In genomic region chr9:121895392-121895993, GRCm38 (mm10) we compare ENCODE assay signal across 18 mouse cellular contexts. TPM values are rescaled to one million over a fixed set of nuclear protein-coding genes. Genes with fewer than 3 reads are reported as not detected.
DNase-seq lines count a peak whose midpoint lies in the region; ATAC-seq and TF ChIP-seq lines count a peak whose summit lies in the region.
"Had no signal": no experiment of that assay in that cellular context is flagged by ENCODE, and none has a peak within 500 bp of the region (broad histone marks: within the 10 kb centered on the region; RNA-seq: fewer than 3 reads in every experiment).

No protein-coding gene starts in this region.

- no peaks in the 10 kb centered on the region for H3K27me3 ChIP-seq in kidney, postnatal 0 days (ENCODE audit: insufficient read depth, low read length)
- H3K27me3 ChIP-seq in kidney, adult 2 months (replicated peaks; ENCODE audit: control insufficient read depth, insufficient read depth, low read length) = no peaks in the 10 kb centered on the region
- H3K27me3 ChIP-seq: limb, embryonic 15.5 days; midbrain, embryonic 13.5 days had no signal

- H3K9me3 ChIP-seq in kidney, postnatal 0 days (replicated peaks; ENCODE audit: low read length) = no peaks in the 10 kb centered on the region
- H3K9me3 ChIP-seq: limb, embryonic 15.5 days; midbrain, embryonic 13.5 days had no signal

- H3K36me3 ChIP-seq in kidney, postnatal 0 days (ENCODE audit: insufficient read depth, low read length) = no peaks in the 10 kb centered on the region
- no peaks in the 10 kb centered on the region for H3K36me3 ChIP-seq in kidney, adult 2 months (ENCODE audit: control insufficient read depth, insufficient read depth, low read length)
- H3K36me3 ChIP-seq: limb, embryonic 15.5 days; midbrain, embryonic 13.5 days had no signal

- no peak for TF ChIP-seq CTCF in kidney, postnatal 0 days (IDR thresholded peaks at IDR 0.05; ENCODE audit: low read depth)
- no peak for TF ChIP-seq CTCF in kidney, adult 2 months (conservative IDR thresholded peaks at IDR 0.05; ENCODE audit: insufficient read depth, insufficient read length, low read depth, low read length)

- H3K4me1 ChIP-seq in kidney, postnatal 0 days (replicated peaks; ENCODE audit: insufficient read depth, low read length) = 0 out of 2 replicates have a peak, but pooled peaks cover 3% of the 10 kb centered on the region
- no peaks in the 10 kb centered on the region for H3K4me1 ChIP-seq in kidney, adult 2 months (ENCODE audit: control insufficient read depth, insufficient read depth, low read length)
- H3K4me1 ChIP-seq: midbrain, embryonic 13.5 days had no signal

- H3K27ac ChIP-seq in kidney, postnatal 0 days = no peak overlapping the region
- H3K27ac ChIP-seq in kidney, adult 2 months (ENCODE audit: insufficient read depth, low read depth, low read length) = no peak overlapping the region
- H3K27ac ChIP-seq: limb, embryonic 15.5 days; macrophage; midbrain, embryonic 13.5 days had no signal

- DNase-seq in kidney, postnatal 0 days (ENCODE audit: low spot score) = peak; percentile 60
- no peak for DNase-seq in kidney, adult 2 months
- DNase-seq in urinary bladder, postnatal 10 days (ENCODE audit: low spot score) = peak; percentile 6
- DNase-seq in urinary bladder, postnatal 14 days (ENCODE audit: low spot score) = no peak
- DNase-seq in lung, postnatal 10 days = peak; percentile 80
- DNase-seq in yolk sac, embryonic 10.5 days (ENCODE audit: low spot score) = no peak
- DNase-seq: cerebellum, adult 9-10 months had no signal

- no peak overlapping the region for H3K4me2 ChIP-seq in kidney, postnatal 0 days (ENCODE audit: low read length)
- H3K4me2 ChIP-seq: limb, embryonic 15.5 days; midbrain, embryonic 13.5 days had no signal

- no peak for TF ChIP-seq POLR2A in kidney, adult 2 months (IDR thresholded peaks at IDR 0.05; ENCODE audit: low read depth, low read length)

- H3K4me3 ChIP-seq in kidney, postnatal 0 days (replicated peaks; ENCODE audit: low read depth, low read length) = no peak overlapping the region
- no peak overlapping the region for H3K4me3 ChIP-seq in kidney, adult 2 months (ENCODE audit: insufficient read depth, low read depth, low read length)
- H3K4me3 ChIP-seq: limb, embryonic 15.5 days; midbrain, embryonic 13.5 days had no signal

- no peak overlapping the region for H3K9ac ChIP-seq in kidney, postnatal 0 days (ENCODE audit: low read depth, low read length)
- H3K9ac ChIP-seq: limb, embryonic 15.5 days; midbrain, embryonic 13.5 days had no signal

- ATAC-seq in kidney, postnatal 0 days (replicated peaks; ENCODE audit: low FRiP score, low read depth) = 0 out of 2 replicates have a peak, but pooled peaks have one; percentile 29
- ATAC-seq in monocyte, adult 5-6 weeks (replicated peaks; ENCODE audit: insufficient number of reproducible peaks, low FRiP score, low TSS enrichment, poor library complexity, severe bottlenecking) = no peak
- ATAC-seq: activated CD4-positive, CD25-positive, alpha-beta regulatory T cell, adult 4 months; CD4-positive, CD25-positive, alpha-beta regulatory T cell, adult 4 months; forebrain, embryonic 16.5 days; midbrain, embryonic 13.5 days had no signal

- WGBS in kidney, postnatal 0 days = 46% methylated on average over 7 of the region's 7 CpGs
- 58% methylated on average over 7 of the region's 7 CpGs for WGBS in kidney, adult 2 months

RNA-seq across cellular contexts. Expression of gene Ackr2, which starts 2.7 kb away (rescaled TPM):
- polyA plus RNA-seq in kidney, postnatal 0 days (2015; fragmentation: Nextera tagmentation; extraction: Ambion mirVana) = 0.79 and 0.97 TPM in 2 replicates
- 0.94 and 1.1 TPM in 2 replicates for polyA plus RNA-seq in kidney, adult 2 months (2012; rRNA removed)
- total RNA-seq in monocyte, adult 5-6 weeks (2017) = 0.29 to 4.3 TPM (median 3.2 TPM) in 3 replicates
- polyA plus RNA-seq: activated CD4-positive, CD25-positive, alpha-beta regulatory T cell, adult 4 months; CD4-positive, CD25-positive, alpha-beta regulatory T cell, adult 4 months; macrophage had no signal

RNA-seq across cellular contexts. Expression of gene Cyp8b1, which starts 20.6 kb away (rescaled TPM):
- not detected in 2 replicates for polyA plus RNA-seq in kidney, postnatal 0 days (2015; fragmentation: Nextera tagmentation; extraction: Ambion mirVana)
- 0.16 and 0.39 TPM in 2 replicates for polyA plus RNA-seq in kidney, adult 2 months (2012; rRNA removed)
- total RNA-seq in monocyte, adult 5-6 weeks (2017) = not detected in 3 replicates
- total RNA-seq: layer of hippocampus, adult 8-10 months had no signal
- polyA plus RNA-seq: activated CD4-positive, CD25-positive, alpha-beta regulatory T cell, adult 4 months; CD4-positive, CD25-positive, alpha-beta regulatory T cell, adult 4 months; forebrain, embryonic 16.5 days; hindbrain, embryonic 11.5 days; intestine, embryonic 14.5 days; limb, embryonic 15.5 days; macrophage; midbrain, embryonic 13.5 days; neural tube, embryonic 11.5 days had no signal

RNA-seq across cellular contexts. Expression of gene Higd1a, which starts 37.3 kb away (rescaled TPM):
- polyA plus RNA-seq in kidney, postnatal 0 days (2015; fragmentation: Nextera tagmentation; extraction: Ambion mirVana) = 148 and 151 TPM in 2 replicates
- 22.7 and 36.6 TPM in 2 replicates for polyA plus RNA-seq in kidney, adult 2 months (2012; rRNA removed)
- total RNA-seq in monocyte, adult 5-6 weeks (2017) = 32.4 to 39.0 TPM (median 35.7 TPM) in 3 replicates

RNA-seq across cellular contexts. Expression of gene Fam198a, which starts 55.3 kb away (rescaled TPM):
- 0.37 and 0.50 TPM in 2 replicates for polyA plus RNA-seq in kidney, postnatal 0 days (2015; fragmentation: Nextera tagmentation; extraction: Ambion mirVana)
- polyA plus RNA-seq in kidney, adult 2 months (2012; rRNA removed) = 0.25 and 0.65 TPM in 2 replicates
- total RNA-seq in monocyte, adult 5-6 weeks (2017) = not detected in 3 replicates
- polyA plus RNA-seq: activated CD4-positive, CD25-positive, alpha-beta regulatory T cell, adult 4 months; macrophage had no signal

RNA-seq across cellular contexts. Expression of gene Ccdc13, which starts 56.2 kb away (rescaled TPM):
- polyA plus RNA-seq in kidney, postnatal 0 days (2015; fragmentation: Nextera tagmentation; extraction: Ambion mirVana) = 0.23 and 0.25 TPM in 2 replicates
- 0.30 TPM in 2 replicates for polyA plus RNA-seq in kidney, adult 2 months (2012; rRNA removed)
- 0.53 to 0.58 TPM in 2 of 3 replicates, not detected in the other for total RNA-seq in monocyte, adult 5-6 weeks (2017)
- polyA plus RNA-seq: activated CD4-positive, CD25-positive, alpha-beta regulatory T cell, adult 4 months; CD4-positive, CD25-positive, alpha-beta regulatory T cell, adult 4 months; macrophage had no signal

Comparison
In these comparisons a context has a peak if more than half of its experiments do, and no peak if none do; other contexts are left out.
1. DNase-seq: peak in kidney, postnatal 0 days (single experiment), urinary bladder, postnatal 10 days (single experiment) and lung, postnatal 10 days (single experiment); none in kidney, adult 2 months (single experiment), urinary bladder, postnatal 14 days (single experiment) and yolk sac, embryonic 10.5 days (single experiment).